Mouse (Mus musculus) myocyte (in vitro differentiated cells): ENCODE results near the gene Lpp.

ENCODE experiments used
- REST ChIP-seq: IDR thresholded peaks from one replicate; pipeline ENCODE4 v1.6.1; 2011; ENCODE audit warnings: mild to moderate bottlenecking, control low read depth, moderate library complexity; ENCODE audit not compliant: insufficient read depth, insufficient read length
- TCF12 ChIP-seq: IDR thresholded peaks from one replicate; pipeline ENCODE4 v1.6.1; 2011; ENCODE audit warnings: mild to moderate bottlenecking, control low read depth; ENCODE audit not compliant: poor library complexity, insufficient read depth, severe bottlenecking

DNA sequence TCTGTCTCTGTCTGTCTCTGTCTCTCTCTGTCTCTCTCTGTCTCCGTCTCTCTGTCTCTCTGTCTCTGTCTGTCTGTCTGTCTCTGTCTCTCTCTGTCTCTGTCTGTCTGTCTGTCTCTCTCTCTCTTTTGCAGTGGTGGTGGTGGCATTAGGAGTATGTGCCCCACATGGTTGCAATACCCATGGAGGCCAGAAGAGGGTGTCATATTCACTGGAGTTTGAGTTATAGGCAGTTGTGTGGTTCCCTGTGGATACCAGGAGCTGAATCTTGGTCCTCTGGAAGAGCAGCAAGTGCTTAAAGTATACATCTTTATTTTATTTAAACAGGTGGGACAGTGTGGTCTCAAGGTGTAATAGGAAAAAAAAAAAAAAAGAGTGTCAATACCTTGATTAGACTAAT, 41.5 kb upstream of the Lpp start:
- TF ChIP-seq REST (no peak), TCF12 (no peak)
